Mouse (Mus musculus) gastrocnemius, postnatal 14 days (tissue): ENCODE data around the gene Faf1. TPM values are rescaled to one million over a fixed set of nuclear protein-coding genes. Genes with fewer than 3 reads are reported as not detected.
"Not testable (repeated sequence)": the region's sequence is repeated elsewhere in the genome, so short reads cannot be mapped to it uniquely, and the experiment has no call there.

ENCODE experiments used
- DNase-seq: peaks from one replicate; pipeline ENCODE4 v3.0.0; 2021; ENCODE audit warnings: mixed read lengths
- intact Hi-C: fragments of 180-260 bp; cut with DNase I; formaldehyde crosslinking; loops from one replicate; pipeline ENCODE4 v1.15.1; 2025; ENCODE audit warnings: low total_unique reads
- total RNA-seq, 2 experiments: library from RNA; stranded (reverse); gene quantifications; 2 replicates each; pipeline ENCODE4 v1.2.3; 2021

The Faf1 gene
- total RNA-seq, 2 experiments from 2014 or later: 23.1 to 23.6 TPM

- DNase-seq: no peak
- intact Hi-C loops: no loop called here
Observed at GRCm38 (mm10) chr4:109664091-109664490, 12.3 kb upstream of the Faf1 start.

- DNase-seq: peak; percentile 82
- intact Hi-C loops: no loop called here
Observed at GRCm38 (mm10) chr4:109665101-109665981, 11.0 kb upstream of the Faf1 start.

- intact Hi-C loops: no loop called here
- peak; percentile 68 for DNase-seq
Observed at GRCm38 (mm10) chr4:109665982-109666460, 10.4 kb upstream of the Faf1 start.

- peak; percentile 90 for DNase-seq
- intact Hi-C loops: no loop called here
Observed at GRCm38 (mm10) chr4:109666461-109667269, 9.7 kb upstream of the Faf1 start, which contains the start of gene Cdkn2c. Gene Cdkn2c (minus strand): TSS chr4:109667189.

- no peak for DNase-seq
- intact Hi-C loops: no loop called here
Observed at GRCm38 (mm10) chr4:109667518-109667917, 8.9 kb upstream of the Faf1 start.

GRCm38 (mm10) chr4:109670213-109670612 is 6.2 kb upstream of the Faf1 start:
- intact Hi-C loops: no loop called here
- no peak for DNase-seq

- intact Hi-C loops: no loop called here
- no peak for DNase-seq
Observed at GRCm38 (mm10) chr4:109671941-109672340, 4.4 kb upstream of the Faf1 start.

GRCm38 (mm10) chr4:109674097-109674496 is 2.3 kb upstream of the Faf1 start:
- intact Hi-C loops: no loop called here

GRCm38 (mm10) chr4:109677221-109677620 is 833 bp downstream of the Faf1 start:
- no peak for DNase-seq
- intact Hi-C loops: no loop called here

More at GRCm38 (mm10) chr4:109674097-109674496, 2.3 kb upstream of the Faf1 start:
- DNase-seq: no peak

- intact Hi-C loops: no loop called here
- no peak for DNase-seq
Observed at GRCm38 (mm10) chr4:109683561-109683960, 7.2 kb downstream of the Faf1 start.

- intact Hi-C loops: no loop called here
- DNase-seq: no peak
Observed at GRCm38 (mm10) chr4:109692674-109693073, 16.3 kb downstream of the Faf1 start.

- intact Hi-C loops: loop anchor here (10.0 kb wide), 1 partner anchor 126 kb away; no protein-coding TSS in a partner anchor
Observed at GRCm38 (mm10) chr4:109700727-109701126, 24.3 kb downstream of the Faf1 start.

GRCm38 (mm10) chr4:109703568-109703967 is 27.2 kb downstream of the Faf1 start:
- intact Hi-C loops: loop anchor here (10.0 kb wide), 1 partner anchor 129 kb away; no protein-coding TSS in a partner anchor

More at GRCm38 (mm10) chr4:109700727-109701126, 24.3 kb downstream of the Faf1 start:
- DNase-seq: not testable (repeated sequence)

GRCm38 (mm10) chr4:109705349-109705748 is 29.0 kb downstream of the Faf1 start:
- intact Hi-C loops: loop anchor here (5.0 to 10.0 kb wide), 2 partner anchors 131 to 198 kb away; no protein-coding TSS in a partner anchor
- DNase-seq: no peak

More at GRCm38 (mm10) chr4:109703568-109703967, 27.2 kb downstream of the Faf1 start:
- DNase-seq: no peak

GRCm38 (mm10) chr4:109719281-109719680 is 42.9 kb downstream of the Faf1 start:
- intact Hi-C loops: no loop called here
- peak; percentile 12 for DNase-seq

- intact Hi-C loops: no loop called here
- peak; percentile 3 for DNase-seq
Observed at GRCm38 (mm10) chr4:109729281-109729680, 52.9 kb downstream of the Faf1 start.

GRCm38 (mm10) chr4:109735754-109736153 is 59.4 kb downstream of the Faf1 start:
- intact Hi-C loops: no loop called here

GRCm38 (mm10) chr4:109743984-109744383 is 67.6 kb downstream of the Faf1 start:
- intact Hi-C loops: no loop called here
- no peak for DNase-seq

More at GRCm38 (mm10) chr4:109735754-109736153, 59.4 kb downstream of the Faf1 start:
- DNase-seq: peak; percentile 58

- DNase-seq: no peak
- intact Hi-C loops: no loop called here
Observed at GRCm38 (mm10) chr4:109759031-109759430, 82.6 kb downstream of the Faf1 start.

- DNase-seq: no peak
- intact Hi-C loops: loop anchor here (5.0 kb wide), 1 partner anchor 262 kb away; no protein-coding TSS in a partner anchor
Observed at GRCm38 (mm10) chr4:109759901-109760300, 83.5 kb downstream of the Faf1 start.
